Mouse (Mus musculus): ENCODE measurements around the gene Lpp.

DNA sequence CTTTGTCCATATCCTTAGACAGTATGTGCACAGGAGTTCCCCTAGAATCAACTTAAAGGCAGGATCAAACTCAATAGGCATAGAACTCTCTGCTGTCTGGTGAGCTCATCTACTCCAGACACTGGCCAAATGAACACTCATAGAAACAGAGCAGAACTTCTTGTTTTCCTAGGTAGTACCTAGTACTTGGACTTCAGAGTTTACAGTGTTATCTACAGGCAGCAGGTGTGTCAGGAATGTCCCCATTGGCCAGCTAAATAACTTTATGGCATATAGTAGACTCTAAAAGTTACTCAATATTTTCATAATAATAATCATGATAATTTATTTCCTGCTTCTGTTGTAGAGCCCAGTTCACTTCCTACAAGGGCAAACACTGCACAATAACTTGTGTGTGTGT lies 16.8 kb upstream of the Lpp start:
- no peak for TF ChIP-seq CTCF (IDR thresholded peaks at IDR 0.05; ENCODE audit: borderline replicate concordance, insufficient read depth, low read length)
- TF ChIP-seq POLR2A (IDR thresholded peaks at IDR 0.05; ENCODE audit: low read depth, low read length): no peak
